10 mouse cellular contexts compared by ENCODE assay signal in genomic region chr4:146066932-146067580, GRCm38 (mm10). TPM values are rescaled to one million over a fixed set of nuclear protein-coding genes. Genes with fewer than 3 reads are reported as not detected.
DNase-seq lines count a peak whose midpoint lies in the region; ATAC-seq lines count a peak whose summit lies in the region.
"Not testable (repeated sequence)": the region's sequence is repeated elsewhere in the genome, so short reads cannot be mapped to it uniquely, and the experiment has no call there.
"Had no signal": no experiment of that assay in that cellular context is flagged by ENCODE, and none has a peak within 500 bp of the region (broad histone marks: within the 10 kb centered on the region; RNA-seq: fewer than 3 reads in every experiment).

No protein-coding gene starts in this region.

- not testable (repeated sequence) for H3K9me3 ChIP-seq in forebrain, embryonic 11.5 days (ENCODE audit: control insufficient read depth, low read length); stomach, embryonic 16.5 days (replicated peaks; ENCODE audit: control insufficient read depth, low read length)
- peaks cover 20% of the 10 kb centered on the region for H3K9me3 ChIP-seq in heart, embryonic 16.5 days (replicated peaks; ENCODE audit: control insufficient read depth, low read length)
- H3K9me3 ChIP-seq in midbrain, embryonic 15.5 days, result peaks cover 18% of the 10 kb centered on the region

- not testable (repeated sequence) for H3K27me3 ChIP-seq in forebrain, embryonic 11.5 days (ENCODE audit: control insufficient read depth, insufficient read depth, low read length); heart, embryonic 16.5 days (ENCODE audit: control insufficient read depth, insufficient read depth, low read length); midbrain, embryonic 15.5 days (replicated peaks); stomach, embryonic 16.5 days (ENCODE audit: control insufficient read depth, insufficient read depth, low read length)

- H3K27ac ChIP-seq in forebrain, embryonic 11.5 days (ENCODE audit: low read depth, low read length); heart, embryonic 16.5 days (ENCODE audit: low read length); midbrain, embryonic 15.5 days; stomach, embryonic 16.5 days (ENCODE audit: low read length): not testable (repeated sequence)

- peak; percentile 60; the same call in 1 of the 2 replicates for ATAC-seq in forebrain, embryonic 11.5 days (replicated peaks; ENCODE audit: low FRiP score)
- not testable (repeated sequence) for ATAC-seq in heart, embryonic 16.5 days (replicated peaks; ENCODE audit: extremely low read depth, insufficient read depth, low FRiP score); midbrain, embryonic 15.5 days (replicated peaks); stomach, embryonic 16.5 days (ENCODE audit: insufficient read depth, low FRiP score)

- not testable (repeated sequence) for H3K36me3 ChIP-seq in forebrain, embryonic 11.5 days (ENCODE audit: control insufficient read depth, insufficient read depth, low read length); heart, embryonic 16.5 days (ENCODE audit: control insufficient read depth, insufficient read depth); midbrain, embryonic 15.5 days (replicated peaks); stomach, embryonic 16.5 days (ENCODE audit: control insufficient read depth, insufficient read depth, low read length)

- not testable (repeated sequence) for H3K4me3 ChIP-seq in forebrain, embryonic 11.5 days (ENCODE audit: low read depth, low read length)
- peak overlapping the region; percentile 21; the same call in 1 of the 2 replicates for H3K4me3 ChIP-seq in heart, embryonic 16.5 days (ENCODE audit: low read length)
- peak overlapping the region; percentile 7; the same call in 1 of the 2 replicates for H3K4me3 ChIP-seq in midbrain, embryonic 15.5 days
- H3K4me3 ChIP-seq in stomach, embryonic 16.5 days (replicated peaks; ENCODE audit: low read length), result peak overlapping the region; percentile 19; the same call in 1 of the 2 replicates

- H3K4me2 ChIP-seq in forebrain, embryonic 11.5 days (ENCODE audit: low read depth, low read length, severe bottlenecking), result not testable (repeated sequence)
- peak overlapping the region; percentile 51; the same call in 1 of the 2 replicates for H3K4me2 ChIP-seq in heart, embryonic 16.5 days (ENCODE audit: low read depth, low read length)
- peak overlapping the region; percentile 10; the same call in 1 of the 2 replicates for H3K4me2 ChIP-seq in midbrain, embryonic 15.5 days
- peak overlapping the region; percentile 42; the same call in 1 of the 2 replicates for H3K4me2 ChIP-seq in stomach, embryonic 16.5 days (ENCODE audit: low read depth, low read length)

- WGBS in forebrain, embryonic 11.5 days, result 39% methylated on average over 37 of the region's 45 CpGs
- WGBS in heart, embryonic 16.5 days, result 33% methylated on average over 30 of the region's 45 CpGs
- WGBS in midbrain, embryonic 15.5 days, result 36% methylated on average over 45 of the region's 45 CpGs
- WGBS in stomach, embryonic 16.5 days, result 37% methylated on average over 40 of the region's 45 CpGs

- peak; percentile 60 for DNase-seq in WW6 (ENCODE audit: low read depth, low spot score)
- DNase-seq in forebrain, embryonic 11.5 days (ENCODE audit: low spot score), result peak; percentile 51
- DNase-seq in kidney, adult 11 months, result peak; percentile 8
- peak; percentile 5 for DNase-seq in liver

- H3K9ac ChIP-seq in forebrain, embryonic 11.5 days (ENCODE audit: low read length); heart, embryonic 16.5 days (ENCODE audit: low read length); midbrain, embryonic 15.5 days; stomach, embryonic 16.5 days (ENCODE audit: low read length): not testable (repeated sequence)

- H3K4me1 ChIP-seq in forebrain, embryonic 11.5 days (replicated peaks; ENCODE audit: control insufficient read depth, insufficient read depth, low read length); heart, embryonic 16.5 days (ENCODE audit: control insufficient read depth, insufficient read depth, low read length); midbrain, embryonic 15.5 days; stomach, embryonic 16.5 days (ENCODE audit: control insufficient read depth, insufficient read depth, low read length): not testable (repeated sequence)

RNA-seq across cellular contexts. Expression of gene Zfp987, which starts 30.0 kb away (rescaled TPM):
- 0.12 TPM in 1 of 2 replicates, not detected in the other for polyA plus RNA-seq in forebrain, embryonic 11.5 days (2014; fragmentation: Nextera tagmentation; extraction: Ambion mirVana)
- polyA plus RNA-seq in heart, embryonic 16.5 days (2015; fragmentation: Nextera tagmentation; extraction: Ambion mirVana), result 0.24 TPM in 1 of 2 replicates, not detected in the other
- not detected in 2 replicates for polyA plus RNA-seq in midbrain, embryonic 15.5 days (2015; fragmentation: Nextera tagmentation; extraction: Ambion mirVana)
- 0.22 and 0.26 TPM in 2 replicates for polyA plus RNA-seq in stomach, embryonic 16.5 days (2015; fragmentation: Nextera tagmentation; extraction: Ambion mirVana)
- polyA plus RNA-seq: brain, embryonic 14.5 days; liver, adult 2 months; macrophage had no signal

Comparison
In these comparisons a context has a peak if more than half of its experiments do, and no peak if none do; other contexts are left out.
1. DNase-seq: peak in every context shown above with its lines; median percentile 60 in WW6; 51 in forebrain, embryonic 11.5 days; 8 in kidney, adult 11 months; 5 in liver.